Mouse (Mus musculus) ES-Bruce4 (cell line): ENCODE measurements around the gene Zfp583. TPM values are rescaled to one million over a fixed set of nuclear protein-coding genes. Genes with fewer than 3 reads are reported as not detected.
A peak's percentile ranks its signal among the peaks of the same experiment; 100 is the strongest.

Experiments used
- H3K27ac ChIP-seq: 2 replicates; pipeline ENCODE4 v1.5.1; 2012; ENCODE audit warnings: low read length, inconsistent platforms; ENCODE audit not compliant: insufficient read depth
- H3K27me3 ChIP-seq: 2 replicates; pipeline ENCODE4 v1.6.1; 2012; ENCODE audit warnings: mild to moderate bottlenecking, low read length, inconsistent platforms; ENCODE audit not compliant: control insufficient read depth, poor library complexity, insufficient read depth, severe bottlenecking
- H3K36me3 ChIP-seq: 2 replicates; pipeline ENCODE4 v1.6.1; 2012; ENCODE audit warnings: inconsistent platforms, mild to moderate bottlenecking, low read length, moderate library complexity; ENCODE audit not compliant: control insufficient read depth, poor library complexity, insufficient read depth, severe bottlenecking
- H3K4me1 ChIP-seq: one replicate; pipeline ENCODE4 v1.8.1; 2011; ENCODE audit warnings: low read length; ENCODE audit not compliant: control insufficient read depth, insufficient read depth
- H3K4me3 ChIP-seq: 2 replicates; pipeline ENCODE4 v1.5.1; 2011; ENCODE audit warnings: low read depth, mild to moderate bottlenecking, low read length
- H3K9ac ChIP-seq: 2 replicates; pipeline ENCODE4 v1.6.1; 2012; ENCODE audit warnings: low read depth, mild to moderate bottlenecking, inconsistent platforms; ENCODE audit not compliant: poor library complexity, severe bottlenecking
- H3K9me3 ChIP-seq: replicated peaks from 2 replicates; pipeline ENCODE4 v1.6.1; 2012; ENCODE audit warnings: mild to moderate bottlenecking, low read length, inconsistent platforms; ENCODE audit not compliant: control insufficient read depth, poor library complexity, insufficient read depth, severe bottlenecking
- CTCF ChIP-seq: IDR thresholded peaks from one replicate; pipeline ENCODE4 v1.8.1; 2011; ENCODE audit warnings: low read depth, low read length
- EP300 ChIP-seq: IDR thresholded peaks from 2 replicates; pipeline ENCODE4 v1.6.1; 2011; ENCODE audit warnings: low read depth, low read length; ENCODE audit not compliant: insufficient read depth
- POLR2A ChIP-seq: IDR thresholded peaks from one replicate; pipeline ENCODE4 v1.8.1; 2011; ENCODE audit warnings: low read length; ENCODE audit not compliant: insufficient read depth
- polyA plus RNA-seq: library from polyadenylated mRNA; stranded (reverse); fragments of >200 nt; gene quantifications from 2 replicates; pipeline ENCODE4 v1.2.4, GENCODE M21; 2011; ENCODE audit warnings: low read depth; ENCODE audit not compliant: missing spikeins, insufficient read depth, insufficient read length

The Zfp583 gene
- polyA plus RNA-seq, 1 experiment, result 4.4 TPM

DNA sequence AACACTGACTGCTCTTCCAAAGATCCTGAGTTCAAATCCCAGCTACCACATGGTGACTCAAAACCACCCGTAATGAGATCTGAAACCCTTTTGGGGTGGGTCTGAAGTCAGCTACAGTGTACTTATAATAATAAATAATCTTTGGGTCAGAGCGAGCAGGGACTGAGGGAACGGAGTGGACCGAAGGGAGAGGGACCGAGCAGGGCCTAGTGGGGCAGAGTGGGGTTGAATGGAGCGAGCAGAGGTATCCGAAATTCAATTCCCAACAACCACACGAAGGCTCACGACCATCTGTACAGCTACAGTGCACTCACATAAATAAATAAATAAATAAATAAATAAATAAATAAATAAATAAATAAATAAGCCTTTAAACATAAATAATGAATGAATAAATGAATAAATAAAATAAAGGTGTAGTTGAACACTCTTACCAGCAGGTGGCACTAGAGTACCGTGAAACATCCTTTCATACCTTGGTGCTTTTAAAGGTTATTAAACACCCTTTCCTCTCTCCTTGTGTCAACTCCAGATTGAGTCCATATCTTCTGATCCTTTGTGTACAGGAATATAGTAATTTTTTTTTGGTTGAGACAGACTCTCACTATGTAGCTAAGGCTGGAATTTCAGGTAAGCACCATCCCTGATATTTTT, 28.0 kb upstream of the Zfp583 start:
- Histone ChIP-seq H3K27ac (no peak overlapping the region), H3K4me3 (no peak overlapping the region), H3K27me3 (no peaks in the 10 kb centered on the region), H3K9ac (no peak overlapping the region), H3K4me1 (peaks cover 2% of the 10 kb centered on the region), H3K9me3 (no peaks in the 10 kb centered on the region), H3K36me3 (peaks cover 3% of the 10 kb centered on the region; the same call in 1 of the 2 replicates)
- no peak for TF ChIP-seq POLR2A
- TF ChIP-seq EP300, result no peak
- no peak for TF ChIP-seq CTCF

DNA sequence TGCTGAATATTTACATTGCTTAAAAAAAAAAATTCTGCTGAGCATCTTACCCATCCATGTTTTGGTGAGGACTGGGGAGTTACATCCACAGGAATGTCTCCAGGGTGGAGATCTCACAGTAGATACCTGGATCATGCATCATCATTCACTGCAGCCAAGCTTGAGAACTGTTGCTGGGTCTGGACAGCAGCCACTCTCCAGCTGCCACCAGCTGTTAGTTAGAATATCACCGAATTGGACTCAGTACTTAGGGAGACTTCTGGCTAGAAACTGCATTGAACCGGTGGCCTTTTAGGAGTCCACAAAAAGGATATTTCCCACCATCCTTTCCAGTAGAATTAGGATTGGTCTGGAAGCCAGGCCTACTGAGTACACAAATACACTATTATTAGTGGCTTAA, 27.0 kb upstream of the Zfp583 start:
- TF ChIP-seq EP300 (no peak), POLR2A (no peak), CTCF (no peak)
- Histone ChIP-seq H3K4me1 (peaks cover 2% of the 10 kb centered on the region), H3K27ac (no peak overlapping the region), H3K27me3 (no peaks in the 10 kb centered on the region), H3K9me3 (no peaks in the 10 kb centered on the region), H3K36me3 (peaks cover 8% of the 10 kb centered on the region; the same call in 1 of the 2 replicates), H3K4me3 (no peak overlapping the region), H3K9ac (no peak overlapping the region)

DNA sequence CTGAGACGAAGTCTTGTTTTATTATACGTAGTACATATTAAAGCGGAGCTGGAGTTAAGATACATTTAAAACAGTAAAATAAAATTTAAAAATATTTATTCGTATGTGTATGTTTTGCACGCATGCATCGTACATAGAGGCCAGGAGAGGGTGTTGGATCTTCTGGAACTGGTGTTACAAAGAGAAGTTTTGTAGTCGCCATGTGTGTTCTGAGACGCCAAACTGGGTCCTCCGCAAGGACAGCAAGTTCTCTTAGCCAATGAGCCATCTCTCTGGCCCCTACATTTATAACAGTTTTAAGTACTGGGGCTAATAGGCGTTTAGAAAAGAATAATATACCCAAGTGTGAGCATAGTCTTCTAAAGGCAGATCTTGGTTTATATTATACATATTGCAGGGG, 13.0 kb upstream of the Zfp583 start:
- TF ChIP-seq EP300 (no peak), CTCF (no peak), POLR2A (no peak)
- H3K4me3 ChIP-seq, result peak overlapping the region; percentile 90
- no peaks in the 10 kb centered on the region for H3K4me1 ChIP-seq
- peak overlapping the region; percentile 23; the same call in 1 of the 2 replicates for H3K9ac ChIP-seq
- no peaks in the 10 kb centered on the region for H3K27me3 ChIP-seq
- no peaks in the 10 kb centered on the region for H3K36me3 ChIP-seq
- no peak overlapping the region for H3K27ac ChIP-seq
- no peaks in the 10 kb centered on the region for H3K9me3 ChIP-seq

DNA sequence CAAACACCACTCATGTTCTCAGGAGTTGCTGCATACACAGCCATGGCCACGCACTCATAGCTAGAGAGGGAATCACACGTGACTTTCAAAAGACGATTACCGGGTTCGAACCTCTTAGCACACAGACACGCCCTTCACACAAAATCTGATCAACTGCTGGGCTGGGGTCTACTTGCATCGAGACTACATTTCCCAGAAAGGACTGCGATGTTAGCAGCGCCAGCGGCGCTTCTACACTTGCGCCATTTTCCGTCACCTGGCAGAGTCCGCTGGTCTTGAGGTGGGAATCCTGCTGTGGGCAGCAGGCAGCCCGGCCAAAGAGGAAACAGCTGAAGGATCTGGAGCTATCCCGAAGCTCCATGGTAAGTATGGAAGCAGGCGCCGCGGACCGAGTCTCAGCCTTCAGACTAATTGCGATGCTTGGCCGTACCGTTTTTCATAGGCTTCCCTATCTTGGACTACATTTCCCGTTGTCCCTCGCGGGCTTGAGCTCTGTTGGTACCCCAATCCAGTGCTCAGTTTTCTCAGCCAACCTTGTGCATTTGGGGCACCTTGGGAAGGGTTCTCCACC, 12.5 kb upstream of the Zfp583 start, which contains the start of gene Gm3854:
Gene Gm3854 (plus strand): TSS at position 259 of the 571 bp plus-strand sequence.
- no peaks in the 10 kb centered on the region for H3K9me3 ChIP-seq
- no peaks in the 10 kb centered on the region for H3K4me1 ChIP-seq
- no peak within 1 kb of the TSS for H3K27ac ChIP-seq
- peak within 1 kb of the TSS; percentile 23; the same call in 1 of the 2 replicates for H3K9ac ChIP-seq
- no peaks in the 10 kb centered on the region for H3K36me3 ChIP-seq
- H3K4me3 ChIP-seq, result peak within 1 kb of the TSS; percentile 90
- TF ChIP-seq EP300, result no peak
- no peak for TF ChIP-seq CTCF
- TF ChIP-seq POLR2A, result no peak
- no peaks in the 10 kb centered on the region for H3K27me3 ChIP-seq

DNA sequence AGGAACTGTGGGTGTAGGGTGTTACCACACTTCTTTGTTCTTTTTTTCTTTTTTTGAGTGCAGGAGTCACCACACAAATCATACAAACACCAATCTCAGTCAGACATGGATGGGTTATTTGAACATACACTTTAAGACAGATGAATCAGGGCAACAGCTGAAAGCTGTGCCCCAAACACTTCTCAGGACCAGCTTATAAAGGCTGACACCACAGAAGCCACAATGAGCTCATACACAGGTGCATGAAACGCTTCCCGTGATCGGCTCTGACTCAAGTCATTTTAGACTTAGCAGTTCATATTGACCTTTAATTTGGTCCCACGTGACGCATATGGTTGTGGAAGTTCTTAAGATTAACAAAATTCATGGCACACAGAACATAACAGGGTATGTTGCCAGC, 8.8 kb upstream of the Zfp583 start:
- Histone ChIP-seq H3K9ac (no peak overlapping the region), H3K4me3 (no peak overlapping the region), H3K36me3 (no peaks in the 10 kb centered on the region), H3K9me3 (no peaks in the 10 kb centered on the region), H3K27ac (no peak overlapping the region), H3K4me1 (no peaks in the 10 kb centered on the region), H3K27me3 (no peaks in the 10 kb centered on the region)
- TF ChIP-seq CTCF (no peak), EP300 (no peak), POLR2A (no peak)

DNA sequence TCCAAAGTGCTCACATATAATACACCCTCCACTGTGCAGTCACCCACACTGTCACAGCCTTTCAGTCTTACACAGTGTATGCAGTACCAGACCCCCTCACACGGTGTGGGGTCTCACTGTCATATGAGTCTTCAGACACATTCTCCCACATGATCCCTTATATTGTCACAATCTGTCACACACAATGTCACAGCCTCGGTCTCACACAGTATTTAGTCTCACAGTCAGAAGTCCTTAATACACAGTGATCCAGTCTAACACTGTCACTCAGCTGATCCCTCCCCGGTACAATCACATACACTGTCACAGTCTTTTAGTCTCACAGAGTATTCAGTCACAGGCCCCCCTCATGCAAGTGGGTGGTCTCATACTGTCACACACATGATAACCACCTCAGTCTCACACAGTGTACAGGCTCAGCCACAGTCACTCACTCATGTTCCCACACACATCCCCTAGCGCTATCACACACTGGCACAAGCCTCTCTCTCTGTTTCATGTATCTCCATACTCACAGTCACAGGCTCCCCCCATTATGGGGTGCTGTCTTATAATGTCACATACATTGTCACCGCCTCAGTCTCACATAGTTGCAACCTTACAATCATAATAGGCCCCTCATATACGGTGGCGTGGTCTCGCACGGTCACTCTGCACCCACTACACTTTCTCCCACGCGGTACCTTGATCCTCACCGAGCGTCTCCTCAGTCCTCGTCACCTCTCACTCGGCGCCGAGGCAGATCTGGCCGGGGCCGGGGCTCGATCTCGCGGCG, 440 bp downstream of the Zfp583 start:
- Histone ChIP-seq H3K9me3 (no peaks in the 10 kb centered on the region), H3K27ac (no peak overlapping the region), H3K4me1 (no peaks in the 10 kb centered on the region), H3K27me3 (no peaks in the 10 kb centered on the region), H3K9ac (peak overlapping the region; percentile 26), H3K4me3 (peak overlapping the region; percentile 78), H3K36me3 (no peaks in the 10 kb centered on the region)
- TF ChIP-seq EP300 (no peak), POLR2A (no peak), CTCF (no peak)
